Mouse (Mus musculus) cerebellum, postnatal 36 days (tissue): Measurements from ENCODE around the gene Opn3.

Experiments used
- DNase-seq, 2 experiments: peaks; one replicate each; pipeline ENCODE4 v3.0.0; 2021 to 2022; ENCODE audit warnings: mixed read lengths in 2 of 2

Gene Opn3

DNA sequence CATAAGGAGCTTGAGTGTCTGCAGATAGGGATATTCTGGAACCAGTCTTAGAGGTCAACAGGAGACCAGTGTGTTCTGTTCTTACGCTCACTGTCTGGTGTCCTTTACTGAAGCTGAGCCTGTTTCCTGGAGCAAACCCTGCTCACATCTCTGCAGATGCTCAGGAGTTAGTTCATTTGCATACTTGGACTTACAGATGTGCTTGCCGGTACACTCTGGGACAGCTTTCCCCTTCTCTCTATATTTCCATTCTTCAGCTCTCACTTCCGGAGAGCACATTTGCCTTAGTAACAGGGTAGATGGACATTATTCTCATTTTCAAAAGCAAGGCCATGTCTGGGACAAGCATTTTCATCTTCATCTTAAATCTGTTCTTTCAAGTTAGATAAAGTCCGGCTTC lies 44.0 kb downstream of the Opn3 start:
- DNase-seq: no peak

DNA sequence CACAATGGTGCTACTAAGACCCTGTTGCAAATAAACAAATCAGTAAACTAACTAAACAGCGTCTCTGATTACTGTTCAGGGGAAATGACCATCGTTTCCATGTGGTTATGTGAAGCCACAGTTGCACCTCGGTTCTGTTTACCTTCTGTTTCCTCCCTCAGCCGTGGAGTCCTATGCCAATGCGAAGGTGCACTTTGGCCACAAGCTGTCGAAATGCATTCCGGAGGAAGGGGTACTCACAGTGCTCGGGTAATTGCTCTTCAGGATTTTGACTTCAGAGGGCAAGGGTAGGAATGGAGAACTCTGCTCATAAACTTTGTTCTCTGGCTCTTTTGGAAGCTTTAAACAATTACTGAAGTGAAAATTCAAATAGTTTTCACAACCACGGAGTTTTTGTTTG lies 45.6 kb downstream of the Opn3 start:
- no peak for DNase-seq

DNA sequence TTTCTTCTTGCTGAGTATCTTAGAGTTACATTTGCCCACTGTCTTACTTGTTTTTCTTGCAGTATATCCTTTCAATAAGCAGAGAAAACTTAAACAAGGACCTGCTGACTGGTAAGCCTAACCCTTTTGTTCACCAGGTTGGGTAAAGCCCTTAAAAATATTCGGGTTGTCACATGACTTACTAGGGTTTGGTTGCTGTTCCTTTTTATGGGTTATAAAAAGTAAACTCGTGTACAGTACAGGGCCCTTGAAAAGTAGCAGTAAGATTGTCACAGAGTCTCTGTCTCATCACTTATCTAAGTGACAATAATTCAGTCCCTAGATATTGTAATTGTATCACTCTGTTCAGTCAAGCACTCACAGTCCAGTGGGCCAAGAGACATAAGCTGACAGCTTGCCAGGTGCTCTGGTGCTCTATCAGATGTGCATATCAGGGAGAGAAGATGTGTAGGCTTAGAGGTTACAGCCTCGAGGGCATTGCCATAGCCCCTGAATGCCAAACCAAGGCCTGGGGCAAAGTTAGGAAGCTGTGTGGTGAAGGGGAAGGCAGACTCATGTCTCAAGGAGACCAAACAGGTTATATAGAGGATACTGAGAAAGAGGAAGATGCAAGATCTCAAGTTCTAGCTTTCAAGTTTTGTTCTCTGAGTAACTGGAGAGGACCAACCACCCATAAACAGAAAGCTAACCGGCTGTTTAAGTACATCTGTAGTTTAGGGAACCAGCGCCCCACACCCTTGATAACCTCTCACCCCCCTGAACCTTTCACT lies 48.9 kb downstream of the Opn3 start:
- DNase-seq: no peak

DNA sequence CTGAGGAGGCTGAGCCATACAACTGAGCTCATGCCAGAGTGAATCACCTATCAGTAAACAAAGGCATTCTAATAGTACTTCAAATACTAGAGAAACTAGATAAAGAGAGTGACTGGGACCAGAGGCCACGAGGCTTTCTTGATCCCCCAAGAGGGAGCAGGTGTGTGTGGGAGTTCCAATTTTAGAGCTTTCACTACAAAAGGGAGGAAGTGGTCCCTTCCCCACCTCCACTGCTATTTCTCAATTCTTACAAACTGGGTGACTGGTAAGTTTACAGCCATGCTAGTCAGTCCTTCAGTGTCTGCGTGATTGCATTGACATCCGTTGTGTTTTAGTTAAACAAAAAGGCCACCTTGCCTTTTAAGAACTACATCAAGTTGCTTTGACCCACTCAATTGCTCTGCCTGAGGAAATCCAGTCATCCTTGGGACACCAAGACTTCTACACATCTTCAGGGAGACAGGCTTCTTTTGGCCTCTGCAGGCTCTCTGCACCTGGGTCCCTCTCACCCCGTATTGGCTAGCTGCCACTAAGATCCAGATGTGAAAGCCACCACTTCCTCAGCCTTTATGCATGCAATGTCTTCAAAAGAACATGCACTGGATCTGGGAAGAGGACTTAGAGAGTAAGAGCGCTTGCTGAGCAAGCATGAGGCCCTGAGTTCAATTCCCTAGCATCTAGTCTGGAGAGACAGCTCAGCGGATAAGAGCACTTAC lies 52.0 kb downstream of the Opn3 start:
- no peak for DNase-seq

DNA sequence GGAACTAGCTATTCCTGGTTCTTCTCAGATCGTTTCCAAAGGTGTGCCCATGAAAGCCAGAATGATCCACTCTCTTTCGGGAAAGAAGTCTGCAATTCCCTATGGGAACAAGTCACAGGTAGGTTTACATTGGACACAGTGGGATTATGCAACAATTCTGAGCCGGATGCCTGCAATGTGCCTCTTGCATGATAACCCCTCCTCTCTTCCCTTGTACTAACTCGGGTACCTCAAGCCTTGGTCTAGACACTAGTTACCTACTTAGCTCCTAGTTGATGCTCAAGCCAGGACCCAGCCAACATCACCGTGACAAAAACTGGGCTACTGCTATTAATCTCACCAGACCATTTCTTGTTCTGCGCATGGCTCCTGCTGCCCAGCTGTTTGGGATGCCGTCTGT lies 53.5 kb downstream of the Opn3 start:
- no peak for DNase-seq

DNA sequence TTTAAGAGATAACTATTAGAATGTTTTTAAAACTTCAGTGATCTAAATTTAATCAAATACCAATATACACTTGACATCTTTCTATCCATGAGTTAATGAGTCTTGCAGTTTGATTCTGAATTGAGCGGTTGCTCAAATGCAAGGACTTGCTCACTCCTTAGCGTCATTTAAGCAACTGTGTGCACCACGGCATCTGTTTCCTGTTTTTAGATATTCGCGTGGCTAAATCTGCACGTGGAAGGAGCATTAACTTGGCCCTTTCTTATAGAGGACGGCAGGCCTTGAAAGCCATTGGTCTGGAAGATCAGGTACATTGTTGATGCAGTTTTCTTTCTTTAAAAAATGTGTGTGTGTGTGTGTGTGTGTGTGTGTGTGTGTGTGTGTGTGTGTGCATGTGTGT lies 54.9 kb downstream of the Opn3 start:
- no peak for DNase-seq

DNA sequence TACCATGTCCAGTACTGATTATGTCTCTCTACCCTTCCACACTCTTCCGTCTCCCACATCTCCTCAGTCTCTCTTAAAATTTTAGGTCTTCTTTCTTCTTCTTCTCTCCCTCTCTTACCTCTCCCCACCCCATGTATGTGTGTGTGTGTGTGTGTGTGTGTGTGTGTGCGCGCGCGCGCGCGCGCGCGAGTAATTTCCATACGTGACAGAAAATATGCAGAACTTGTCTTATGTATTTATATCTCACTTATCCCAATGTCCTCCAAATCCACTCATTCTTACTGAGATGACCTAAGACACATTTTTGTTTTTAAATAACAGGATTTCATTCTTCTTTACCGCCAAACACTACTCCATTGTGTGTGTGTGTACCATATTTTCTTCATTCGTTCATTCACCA lies 60.1 kb downstream of the Opn3 start:
- DNase-seq: no peak

DNA sequence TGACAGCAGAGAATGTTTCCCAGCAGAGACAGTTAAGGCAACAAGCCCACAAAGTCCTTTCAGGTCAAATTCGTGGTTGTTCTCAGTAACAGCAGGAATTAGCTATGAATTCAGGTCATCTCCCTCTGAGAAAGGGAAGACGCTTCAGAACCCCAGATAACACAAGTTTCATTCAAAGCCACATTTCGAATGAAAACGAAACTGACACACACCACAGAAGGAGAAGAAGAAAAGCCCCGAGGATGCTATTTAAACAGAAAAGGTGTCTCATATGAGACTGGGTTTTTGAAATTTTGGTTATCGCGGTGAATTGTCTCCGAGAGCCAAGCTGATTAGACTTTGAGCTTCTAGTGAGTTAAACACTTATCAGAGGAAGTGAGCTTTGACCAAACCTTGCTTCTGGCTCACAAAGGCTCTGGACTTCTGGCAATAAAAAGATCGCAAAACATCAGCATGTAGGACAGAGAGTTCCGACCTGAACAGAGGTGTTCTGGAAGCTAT lies 60.8 kb downstream of the Opn3 start:
- no peak for DNase-seq

DNA sequence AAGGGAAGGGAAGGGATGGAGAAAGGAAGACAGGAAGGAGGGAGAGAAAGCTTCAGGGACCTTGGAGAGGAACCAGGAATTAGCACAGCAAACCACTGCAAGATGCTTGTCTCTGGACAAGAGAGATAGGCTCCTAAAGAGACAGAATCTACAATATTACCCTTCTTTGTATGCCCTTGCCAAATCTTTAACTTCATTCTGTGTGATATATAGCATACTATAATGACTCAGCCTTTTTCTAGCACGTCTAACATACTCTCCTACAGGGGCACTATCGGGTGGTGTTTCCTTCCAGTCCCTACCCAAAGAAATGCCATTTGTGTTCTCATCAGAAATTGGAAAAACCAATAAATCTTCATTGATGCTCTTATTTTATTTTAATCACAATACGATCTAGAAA lies 61.5 kb downstream of the Opn3 start:
- no peak for DNase-seq

DNA sequence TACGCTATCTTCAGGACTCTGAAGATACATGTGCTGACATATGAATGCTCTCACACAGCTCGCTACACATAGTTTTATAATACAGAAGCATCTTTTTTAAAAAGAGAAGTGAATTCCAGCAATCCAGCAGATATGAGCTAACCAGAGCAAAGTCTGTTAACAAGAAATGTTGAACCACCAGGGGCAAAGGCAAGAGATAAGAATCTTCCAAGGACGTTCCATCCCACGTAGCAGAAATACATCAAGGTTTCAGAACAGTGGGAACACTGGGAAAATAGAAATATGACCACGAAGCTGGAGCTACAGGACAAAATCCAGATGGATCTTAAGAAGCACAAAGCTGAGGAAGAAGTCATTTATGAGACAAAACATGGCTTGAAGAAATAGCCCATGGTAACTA lies 62.2 kb downstream of the Opn3 start:
- no peak for DNase-seq

DNA sequence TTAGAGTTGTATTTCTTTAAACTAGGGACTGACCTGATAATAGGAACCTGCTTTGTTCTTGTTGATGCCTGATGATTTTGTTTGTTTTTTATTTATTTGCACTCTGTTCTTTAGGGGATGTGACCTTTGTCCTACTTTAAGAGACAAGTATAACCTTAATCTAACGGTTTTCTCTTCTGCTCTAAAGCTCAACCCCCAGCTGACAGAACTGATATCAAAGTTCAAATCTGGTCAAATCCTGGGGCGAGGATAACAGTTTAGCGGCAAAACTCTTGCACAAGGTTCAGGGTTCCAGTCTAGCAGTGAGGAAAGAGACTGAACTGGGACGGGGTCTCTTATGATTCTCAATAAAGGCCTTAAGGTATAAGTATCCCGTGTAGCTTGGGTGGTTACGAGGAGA lies 63.3 kb downstream of the Opn3 start:
- no peak for DNase-seq

DNA sequence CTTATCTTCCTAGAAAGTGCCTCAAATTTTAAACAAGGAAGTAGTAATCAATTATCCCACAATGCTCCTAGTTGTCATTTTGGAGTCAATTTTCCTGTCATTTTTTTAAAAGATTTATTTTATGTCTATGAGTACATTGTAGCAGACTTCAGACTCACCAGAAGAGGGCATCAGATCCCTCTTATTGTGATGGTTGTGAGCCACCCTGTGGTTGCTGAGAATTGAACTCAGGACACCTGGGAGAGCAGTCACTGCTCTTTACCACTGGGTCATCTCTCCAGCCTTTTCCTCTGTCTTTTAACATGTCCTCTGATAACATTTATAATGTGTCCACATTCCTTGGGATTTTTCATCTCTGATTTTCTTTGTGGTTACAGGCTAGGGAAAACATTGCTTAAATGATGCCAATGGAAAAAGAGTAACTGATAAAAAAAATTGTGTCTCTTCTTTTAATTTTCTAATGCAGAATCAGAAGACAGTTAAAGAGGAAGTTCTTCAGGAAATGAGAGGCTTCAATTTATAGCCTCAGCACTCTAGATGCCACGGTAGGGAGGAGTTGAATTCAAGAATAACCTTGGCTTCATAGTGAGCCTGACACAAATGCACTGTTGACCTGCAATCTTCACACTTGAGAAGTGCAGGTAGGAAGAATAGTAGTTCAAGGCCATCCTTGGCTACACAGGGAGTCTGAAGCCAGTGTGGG lies 66.4 kb downstream of the Opn3 start:
- peak in 1 of 2 experiments; percentile 19 for DNase-seq

DNA sequence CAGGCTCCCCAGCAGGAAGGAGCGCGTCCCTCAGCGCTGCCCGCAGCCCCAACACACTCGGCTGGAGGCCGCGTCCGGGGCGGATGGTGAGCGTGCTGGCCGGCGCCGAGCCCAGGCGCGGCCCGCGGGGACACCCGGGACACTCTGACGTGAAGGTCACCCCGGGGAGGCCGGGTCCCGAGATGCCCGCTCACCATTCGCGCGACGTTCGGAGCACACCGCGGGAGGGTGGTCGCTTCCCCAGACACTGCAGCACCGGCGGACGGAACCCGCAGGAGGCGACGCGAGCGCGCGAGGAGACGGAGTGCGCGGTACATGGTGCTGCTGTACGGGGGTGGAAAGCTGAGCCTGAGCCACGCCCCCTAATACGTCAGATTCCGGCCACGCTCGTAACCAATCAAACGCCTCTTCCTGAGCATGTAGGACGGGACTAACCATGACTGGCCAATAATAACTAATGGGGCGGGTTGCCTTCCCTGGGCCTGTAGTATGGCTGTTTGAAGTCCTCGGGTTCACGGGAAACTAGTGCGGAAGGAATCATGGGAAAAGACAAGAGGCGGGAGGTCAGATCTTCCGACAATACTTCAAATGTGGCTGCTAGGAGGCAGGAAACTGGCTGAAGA lies 67.2 kb downstream of the Opn3 start, which contains the start of gene Fh1:
Fh1 (minus strand) TSS at position 379 of the 623 bp plus-strand sequence.
- peak; percentile 91 to 93 for DNase-seq

DNA sequence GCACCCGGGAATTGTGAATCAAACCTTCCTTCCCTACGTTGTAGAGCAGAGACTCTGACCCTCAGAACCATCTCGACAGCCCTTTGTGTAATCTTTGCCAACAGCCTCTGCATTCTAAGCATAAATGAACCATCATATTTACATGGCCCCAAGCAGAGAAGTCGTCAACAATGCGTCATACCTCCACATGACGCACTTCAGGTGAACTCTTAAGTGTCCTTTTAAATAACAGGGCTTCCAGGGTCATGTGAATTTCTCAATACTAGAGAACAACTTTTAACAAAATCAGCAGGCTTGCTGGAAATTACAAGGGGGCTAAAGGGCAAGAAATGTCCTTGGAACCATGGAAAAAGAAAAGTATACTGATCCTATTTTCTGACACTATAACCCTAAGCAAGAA lies 68.9 kb downstream of the Opn3 start:
- DNase-seq: no peak

DNA sequence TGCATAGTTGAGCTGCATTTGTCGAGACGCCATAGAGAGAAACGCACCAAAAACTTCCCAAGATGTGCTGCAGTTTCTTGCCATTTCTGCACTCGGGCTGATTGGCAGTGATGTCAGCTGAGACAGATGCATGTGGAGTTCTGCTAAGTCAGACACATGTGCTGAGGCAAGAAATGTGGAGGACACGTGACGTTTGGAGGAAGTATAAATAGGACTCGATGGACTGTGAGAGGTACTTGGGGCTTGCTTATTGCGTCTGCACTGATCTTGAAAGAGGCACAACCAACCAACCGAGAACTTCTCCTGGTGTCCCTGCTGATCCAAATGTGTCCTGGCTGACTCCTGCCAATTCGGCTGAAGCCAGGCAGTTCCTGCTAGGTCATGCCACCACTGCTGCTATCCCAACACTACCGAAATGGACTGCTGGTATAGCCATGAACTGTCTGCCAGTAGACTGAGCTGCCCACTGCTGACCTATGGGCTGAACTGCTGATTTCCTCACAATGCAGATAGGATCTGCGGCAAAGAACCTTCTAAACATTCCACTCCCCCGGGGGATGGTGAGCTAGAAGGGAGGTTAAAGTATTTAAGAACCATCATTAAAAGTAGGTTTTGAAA lies 72.7 kb downstream of the Opn3 start, which contains the start of gene Kmo:
Kmo (plus strand) TSS at position 568 of the 618 bp plus-strand sequence.
- no peak for DNase-seq

DNA sequence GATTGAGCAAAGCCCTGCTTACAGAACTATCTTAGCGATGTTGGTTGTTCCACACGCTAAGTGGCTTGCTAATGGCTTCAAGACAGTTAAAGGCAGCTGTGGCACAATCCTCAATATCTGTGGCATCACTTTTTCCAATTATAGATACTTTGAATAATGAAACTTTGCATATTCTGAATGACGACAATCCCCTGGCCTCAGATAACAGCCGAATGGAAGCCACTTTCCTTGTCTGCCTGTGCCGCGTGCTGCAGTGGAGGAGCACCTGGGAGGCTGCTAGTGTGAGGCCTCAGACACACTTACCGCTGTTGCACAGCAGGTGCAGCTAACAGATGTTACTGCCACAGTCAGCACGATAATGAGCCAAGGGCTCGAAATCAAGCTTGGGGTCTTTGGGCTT lies 77.6 kb downstream of the Opn3 start:
- no peak for DNase-seq
